Comparison of ENCODE assay signal across 9 mouse cellular contexts in the genomic region with DNA sequence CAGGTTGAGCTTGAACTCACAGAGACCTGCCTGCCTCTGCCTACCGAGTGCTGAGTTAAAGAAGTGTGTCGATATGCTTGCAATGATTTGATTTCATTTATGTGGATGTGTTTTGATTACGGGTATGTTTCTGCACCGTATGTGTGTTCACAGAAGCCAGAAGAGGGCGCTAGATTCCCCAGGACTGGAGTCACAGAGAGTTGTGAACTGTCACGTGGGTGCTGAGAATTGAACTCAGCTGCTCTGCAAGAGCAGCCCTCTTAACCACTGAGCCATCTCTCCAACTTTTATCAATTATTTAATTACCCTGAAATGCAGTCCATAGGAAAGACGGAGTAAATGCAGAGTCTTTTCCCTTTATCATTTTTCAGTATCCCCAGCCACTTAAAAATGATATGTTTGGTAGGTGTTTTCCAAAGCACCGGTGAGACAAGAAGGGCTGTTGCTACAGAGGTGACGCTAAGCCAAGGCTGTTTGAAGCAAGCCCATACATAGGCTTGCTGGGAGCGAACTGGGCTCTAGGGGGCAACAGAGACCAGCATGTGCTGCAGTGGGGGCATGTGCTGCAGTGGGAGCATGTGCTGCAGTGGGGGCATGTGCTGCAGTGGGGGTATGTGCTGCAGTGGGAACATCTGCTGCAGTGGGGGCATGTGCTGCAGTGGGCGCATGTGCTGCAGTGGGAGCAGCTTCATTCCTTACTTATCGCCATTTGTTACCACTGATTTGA. TPM values are rescaled to one million over a fixed set of nuclear protein-coding genes. Genes with fewer than 3 reads are reported as not detected.
DNase-seq lines count a peak whose midpoint lies in the region; ATAC-seq and TF ChIP-seq lines count a peak whose summit lies in the region.
"Had no signal": no experiment of that assay in that cellular context is flagged by ENCODE, and none has a peak within 500 bp of the region (broad histone marks: within the 10 kb centered on the region; RNA-seq: fewer than 3 reads in every experiment).

No protein-coding gene starts in this region.

- ATAC-seq in cerebellum, adult (ENCODE audit: insufficient number of reproducible peaks, low FRiP score, low TSS enrichment) = peak; percentile 90
- peak; percentile 61; the same call in 1 of the 2 replicates for ATAC-seq in forebrain, embryonic 15.5 days (replicated peaks)
- ATAC-seq in hindbrain, postnatal 0 days = peak; percentile 89
- no peak for ATAC-seq in limb, embryonic 11.5 days (ENCODE audit: insufficient number of reproducible peaks, low FRiP score, low TSS enrichment, low read depth)
- ATAC-seq in monocyte, adult 5-6 weeks (replicated peaks; ENCODE audit: insufficient number of reproducible peaks, low FRiP score, low TSS enrichment, poor library complexity, severe bottlenecking) = 0 out of 2 replicates have a peak, but pooled peaks have one; percentile 49

- peak; percentile 90 for TF ChIP-seq CTCF in hindbrain, postnatal 0 days (IDR thresholded peaks at IDR 0.05; ENCODE audit: low read depth)

- no peaks in the 10 kb centered on the region for H3K4me1 ChIP-seq in forebrain, embryonic 15.5 days
- no peaks in the 10 kb centered on the region for H3K4me1 ChIP-seq in hindbrain, postnatal 0 days (ENCODE audit: insufficient read depth, low read length)
- H3K4me1 ChIP-seq in limb, embryonic 11.5 days (ENCODE audit: control insufficient read depth, insufficient read depth, low read length) = no peaks in the 10 kb centered on the region

- H3K4me3 ChIP-seq in forebrain, embryonic 15.5 days = no peak overlapping the region
- H3K4me3 ChIP-seq in hindbrain, postnatal 0 days (ENCODE audit: low read length) = no peak overlapping the region
- no peak overlapping the region for H3K4me3 ChIP-seq in limb, embryonic 11.5 days (ENCODE audit: low read depth, low read length)
- H3K4me3 ChIP-seq: limb, embryonic 12.5 days had no signal

- H3K27ac ChIP-seq in forebrain, embryonic 15.5 days (replicated peaks) = no peak overlapping the region
- no peak overlapping the region for H3K27ac ChIP-seq in hindbrain, postnatal 0 days
- H3K27ac ChIP-seq in limb, embryonic 11.5 days (replicated peaks; ENCODE audit: low read depth, low read length) = no peak overlapping the region
- H3K27ac ChIP-seq: limb, embryonic 12.5 days had no signal

- DNase-seq in left cerebral cortex, adult 18-20 months (ENCODE audit: low spot score in 2 of 2) = peak; percentile 57 to 69
- DNase-seq in left cerebral cortex, adult 11 months (ENCODE audit: low spot score) = no peak
- peak; percentile 76 for DNase-seq in hindbrain, postnatal 0 days (ENCODE audit: low spot score)
- peak; percentile 72 for DNase-seq in limb, embryonic 11.5 days (ENCODE audit: low spot score)
- DNase-seq in thymus, postnatal 0 days (ENCODE audit: low spot score) = peak; percentile 68

- H3K27me3 ChIP-seq in forebrain, embryonic 15.5 days = no peaks in the 10 kb centered on the region
- H3K27me3 ChIP-seq in hindbrain, postnatal 0 days (ENCODE audit: insufficient read depth, low read length) = no peaks in the 10 kb centered on the region
- H3K27me3 ChIP-seq in limb, embryonic 11.5 days (ENCODE audit: control insufficient read depth, insufficient read depth, low read length) = no peaks in the 10 kb centered on the region
- H3K27me3 ChIP-seq: limb, embryonic 12.5 days had no signal

- H3K9me3 ChIP-seq in forebrain, embryonic 15.5 days = no peaks in the 10 kb centered on the region
- no peaks in the 10 kb centered on the region for H3K9me3 ChIP-seq in hindbrain, postnatal 0 days (ENCODE audit: low read length)
- no peaks in the 10 kb centered on the region for H3K9me3 ChIP-seq in limb, embryonic 11.5 days (ENCODE audit: control insufficient read depth, low read length)
- H3K9me3 ChIP-seq: limb, embryonic 12.5 days had no signal

- WGBS in forebrain, embryonic 15.5 days = 64% methylated on average over 12 of the region's 12 CpGs
- WGBS in hindbrain, postnatal 0 days = 58% methylated on average over 12 of the region's 12 CpGs
- 58% methylated on average over 12 of the region's 12 CpGs for WGBS in limb, embryonic 11.5 days

- H3K4me2 ChIP-seq in forebrain, embryonic 15.5 days (replicated peaks) = no peak overlapping the region
- no peak overlapping the region for H3K4me2 ChIP-seq in hindbrain, postnatal 0 days (ENCODE audit: low read depth, low read length)
- no peak overlapping the region for H3K4me2 ChIP-seq in limb, embryonic 11.5 days (ENCODE audit: low read depth, severe bottlenecking)
- H3K4me2 ChIP-seq: limb, embryonic 12.5 days had no signal

- H3K9ac ChIP-seq in forebrain, embryonic 15.5 days (replicated peaks) = no peak overlapping the region
- H3K9ac ChIP-seq in hindbrain, postnatal 0 days (replicated peaks; ENCODE audit: low read length) = no peak overlapping the region
- H3K9ac ChIP-seq in limb, embryonic 11.5 days (ENCODE audit: low read length) = no peak overlapping the region
- H3K9ac ChIP-seq: limb, embryonic 12.5 days had no signal

- H3K36me3 ChIP-seq in forebrain, embryonic 15.5 days = no peaks in the 10 kb centered on the region
- no peaks in the 10 kb centered on the region for H3K36me3 ChIP-seq in hindbrain, postnatal 0 days (ENCODE audit: insufficient read depth, low read length)
- no peaks in the 10 kb centered on the region for H3K36me3 ChIP-seq in limb, embryonic 11.5 days (ENCODE audit: control insufficient read depth, insufficient read depth, low read length)
- H3K36me3 ChIP-seq: limb, embryonic 12.5 days had no signal

RNA-seq across cellular contexts. Expression of gene Capn8, which starts 11.0 kb away (rescaled TPM):
- total RNA-seq in left cerebral cortex, adult 18-20 months (2021) = not detected
- 0.06 TPM in 1 of 2 replicates, not detected in the other for polyA plus RNA-seq in forebrain, embryonic 15.5 days (2015; fragmentation: Nextera tagmentation; extraction: Ambion mirVana)
- total RNA-seq in hindbrain, postnatal 0 days (2014; rRNA removed) = not detected in 2 replicates
- polyA plus RNA-seq in hindbrain, postnatal 0 days (2015; fragmentation: Nextera tagmentation; extraction: Ambion mirVana) = not detected in 2 replicates
- polyA plus RNA-seq in limb, embryonic 11.5 days (2014; fragmentation: Nextera tagmentation; extraction: Ambion mirVana) = not detected in 2 replicates
- total RNA-seq in monocyte, adult 5-6 weeks (2017) = not detected in 3 replicates
- polyA plus RNA-seq in thymus, postnatal 0 days (2015; fragmentation: Nextera tagmentation; extraction: Ambion mirVana) = 0.18 and 0.21 TPM in 2 replicates
- polyA plus RNA-seq: limb, embryonic 12.5 days had no signal

RNA-seq across cellular contexts. Expression of gene Capn2, which starts 36.4 kb away (rescaled TPM):
- 10 to 100 TPM; 65.1 to 66.8 TPM for total RNA-seq in left cerebral cortex, adult 18-20 months (2021)
- 70.3 and 72.9 TPM in 2 replicates for polyA plus RNA-seq in forebrain, embryonic 15.5 days (2015; fragmentation: Nextera tagmentation; extraction: Ambion mirVana)
- 79.7 and 87.2 TPM in 2 replicates for total RNA-seq in hindbrain, postnatal 0 days (2014; rRNA removed)
- polyA plus RNA-seq in hindbrain, postnatal 0 days (2015; fragmentation: Nextera tagmentation; extraction: Ambion mirVana) = 82.2 and 83.7 TPM in 2 replicates
- polyA plus RNA-seq in limb, embryonic 11.5 days (2014; fragmentation: Nextera tagmentation; extraction: Ambion mirVana) = 78.3 and 84.1 TPM in 2 replicates
- 167 to 244 TPM (median 240 TPM) in 3 replicates for total RNA-seq in monocyte, adult 5-6 weeks (2017)
- 48.7 and 50.6 TPM in 2 replicates for polyA plus RNA-seq in thymus, postnatal 0 days (2015; fragmentation: Nextera tagmentation; extraction: Ambion mirVana)
